Mouse (Mus musculus) inflammation-experienced regulatory T-cells, adult 6 months (primary cell): ENCODE measurements around the gene Bcl9. TPM values are rescaled to one million over a fixed set of nuclear protein-coding genes. Genes with fewer than 3 reads are reported as not detected.

Experiments used
- ATAC-seq: one replicate; pipeline ENCODE4 v1.8.0; 2017
- polyA plus RNA-seq, 3 experiments: library from polyadenylated mRNA; unstranded; fragments of 100-300 nt; shearing (Covaris generic); gene quantifications; one replicate each; pipeline ENCODE4 v1.2.1; 2017

Gene Bcl9
- polyA plus RNA-seq, 3 experiments from 2014 or later = 1.1 to 6.1 (median 4.0) TPM

GRCm38 (mm10) chr3:97294334-97294733 lies 3.4 kb downstream of the Bcl9 start:
- ATAC-seq = peak; percentile 60

GRCm38 (mm10) chr3:97284878-97285277 lies 12.8 kb downstream of the Bcl9 start:
- ATAC-seq = no peak

GRCm38 (mm10) chr3:97284056-97284455 lies 13.7 kb downstream of the Bcl9 start:
- ATAC-seq = no peak

GRCm38 (mm10) chr3:97281426-97281825 lies 16.3 kb downstream of the Bcl9 start:
- no peak for ATAC-seq

GRCm38 (mm10) chr3:97275708-97276107 lies 22.0 kb downstream of the Bcl9 start:
- no peak for ATAC-seq

GRCm38 (mm10) chr3:97274516-97275230 lies 23.0 kb downstream of the Bcl9 start:
- ATAC-seq = no peak

GRCm38 (mm10) chr3:97273876-97274275 lies 23.8 kb downstream of the Bcl9 start:
- peak; percentile 61 for ATAC-seq

- ATAC-seq = no peak
These were observed 31.9 kb downstream of the Bcl9 start for GRCm38 (mm10) chr3:97265667-97266415.

GRCm38 (mm10) chr3:97262235-97262634 lies 35.5 kb downstream of the Bcl9 start:
- ATAC-seq = no peak

GRCm38 (mm10) chr3:97255706-97256339 lies 41.9 kb downstream of the Bcl9 start:
- no peak for ATAC-seq

- no peak for ATAC-seq
These were observed 42.8 kb downstream of the Bcl9 start for GRCm38 (mm10) chr3:97254861-97255465.

- no peak for ATAC-seq
These were observed 43.7 kb downstream of the Bcl9 start for GRCm38 (mm10) chr3:97253823-97254600.

GRCm38 (mm10) chr3:97252896-97253295 lies 44.8 kb downstream of the Bcl9 start:
- no peak for ATAC-seq

- no peak for ATAC-seq
These were observed 55.0 kb downstream of the Bcl9 start for GRCm38 (mm10) chr3:97242629-97243167.

- no peak for ATAC-seq
These were observed 55.9 kb downstream of the Bcl9 start for GRCm38 (mm10) chr3:97241826-97242225.

- no peak for ATAC-seq
These were observed 57.9 kb downstream of the Bcl9 start for GRCm38 (mm10) chr3:97239793-97240192.

GRCm38 (mm10) chr3:97239316-97239715 lies 58.4 kb downstream of the Bcl9 start:
- ATAC-seq = no peak

- no peak for ATAC-seq
These were observed 59.2 kb downstream of the Bcl9 start for GRCm38 (mm10) chr3:97238521-97238920.

- ATAC-seq = no peak
These were observed 60.3 kb downstream of the Bcl9 start for GRCm38 (mm10) chr3:97237403-97237802.

GRCm38 (mm10) chr3:97234797-97235196 lies 62.9 kb downstream of the Bcl9 start:
- ATAC-seq = no peak

- no peak for ATAC-seq
These were observed 65.4 kb downstream of the Bcl9 start for GRCm38 (mm10) chr3:97232328-97232727.

GRCm38 (mm10) chr3:97231857-97232256 lies 65.9 kb downstream of the Bcl9 start:
- no peak for ATAC-seq
